Mouse (Mus musculus) cerebellum, adult 2 months (tissue): Measurements from ENCODE around the gene Crtc2.

Experiments used
- CTCF ChIP-seq: fragments of 200-500 bp; IDR thresholded peaks from 2 replicates; pipeline ENCODE4 v1.5.1; 2011; ENCODE audit warnings: low read depth, mild to moderate bottlenecking, control low read depth, low read length, moderate library complexity, borderline replicate concordance; ENCODE audit not compliant: insufficient read depth
- POLR2A ChIP-seq: fragments of 200-500 bp; IDR thresholded peaks from 2 replicates; pipeline ENCODE4 v1.6.1; 2011; ENCODE audit warnings: low read length, control low read depth, borderline replicate concordance; ENCODE audit not compliant: insufficient read depth

DNA sequence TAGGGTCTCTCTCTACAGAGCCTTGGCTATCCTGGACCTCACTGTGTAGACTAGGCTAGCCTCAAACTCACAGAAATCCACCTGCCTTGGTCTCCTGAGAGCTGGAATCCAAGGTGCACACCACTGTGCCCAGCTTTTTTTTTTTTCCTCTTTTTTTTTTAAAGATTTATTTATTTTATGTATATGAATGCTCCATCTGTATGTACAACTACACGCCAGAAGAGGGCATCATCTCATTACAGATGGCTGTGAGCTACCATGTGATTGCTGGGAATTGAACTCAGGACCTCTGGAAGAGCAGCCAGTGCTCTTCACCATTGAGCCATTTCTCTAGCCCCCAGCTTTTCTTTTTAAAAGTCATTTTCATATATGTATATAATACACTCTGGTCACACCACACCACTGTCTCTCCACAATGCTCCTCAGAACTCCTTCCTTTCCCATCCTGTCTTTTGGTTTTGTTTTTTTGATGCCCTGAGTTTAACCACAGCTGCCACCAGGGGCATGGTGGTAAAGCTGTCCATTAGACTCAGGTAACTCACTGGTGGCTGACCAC lies 38.1 kb upstream of the Crtc2 start:
- TF ChIP-seq CTCF (no peak), POLR2A (no peak)
